Mouse (Mus musculus) intestine, embryonic 14.5 days (tissue): ENCODE results near the gene Hoxd10. TPM values are rescaled to one million over a fixed set of nuclear protein-coding genes. Genes with fewer than 3 reads are reported as not detected.

Experiments used
- ATAC-seq: fragments of 200-750 bp; cut with Nextera tagmentation; replicated peaks from 2 replicates; pipeline ENCODE4 v1.8.0; 2017; ENCODE audit warnings: low read depth, moderate number of reproducible peaks, moderate TSS enrichment, moderate library complexity; ENCODE audit not compliant: low FRiP score, low TSS enrichment
- DNase-seq: peaks from one replicate; pipeline ENCODE4 v3.0.0-alpha.2; 2018; ENCODE audit warnings: low spot score
- H3K27ac ChIP-seq: fragments of 300-500 bp; sonication (generic); 2 replicates; pipeline ENCODE4 v1.5.1; 2014; ENCODE audit warnings: low read depth, mild to moderate bottlenecking, control low read depth
- H3K27me3 ChIP-seq: fragments of 300-500 bp; sonication (generic); replicated peaks from 2 replicates; pipeline ENCODE4 v1.6.1; 2014; ENCODE audit warnings: low read length, control low read depth; ENCODE audit not compliant: control insufficient read depth, insufficient read depth
- H3K36me3 ChIP-seq: fragments of 300-500 bp; sonication (generic); 2 replicates; pipeline ENCODE4 v1.6.1; 2014; ENCODE audit warnings: low read length, control low read depth; ENCODE audit not compliant: control insufficient read depth, insufficient read depth
- H3K4me1 ChIP-seq: fragments of 300-500 bp; sonication (generic); replicated peaks from 2 replicates; pipeline ENCODE4 v1.6.1; 2014; ENCODE audit warnings: low read length, control low read depth, mixed read lengths; ENCODE audit not compliant: control insufficient read depth, insufficient read depth
- H3K4me2 ChIP-seq: fragments of 300-500 bp; sonication (generic); 2 replicates; pipeline ENCODE4 v1.6.1; 2014; ENCODE audit warnings: low read length
- H3K4me3 ChIP-seq: fragments of 300-500 bp; sonication (generic); 2 replicates; pipeline ENCODE4 v1.5.1; 2014; ENCODE audit warnings: low read depth, low read length, control low read depth, mixed read lengths
- H3K9ac ChIP-seq: fragments of 300-500 bp; sonication (generic); 2 replicates; pipeline ENCODE4 v1.6.1; 2014; ENCODE audit warnings: mild to moderate bottlenecking, low read length
- H3K9me3 ChIP-seq: fragments of 300-500 bp; sonication (generic); 2 replicates; pipeline ENCODE4 v1.6.1; 2016; ENCODE audit warnings: low read length, control low read depth; ENCODE audit not compliant: control insufficient read depth
- WGBS: fragments of 180-500 bp; shearing (Covaris S2); extraction: QIAGEN DNeasy Blood & Tissue Kit; methylation state at CpG from one replicate; pipeline ENCODE4 v1.1.7; 2014; 5-methylcytosine and 5-hydroxymethylcytosine counted together
- polyA plus RNA-seq: library from polyadenylated mRNA; unstranded; fragments of >200 nt; fragmentation: Nextera tagmentation; extraction: Ambion mirVana; gene quantifications from 2 replicates; pipeline ENCODE4 v1.2.1, GENCODE M21; 2014

Gene Hoxd10
- polyA plus RNA-seq, 1 experiment from 2014 or later = 7.8 TPM

DNA sequence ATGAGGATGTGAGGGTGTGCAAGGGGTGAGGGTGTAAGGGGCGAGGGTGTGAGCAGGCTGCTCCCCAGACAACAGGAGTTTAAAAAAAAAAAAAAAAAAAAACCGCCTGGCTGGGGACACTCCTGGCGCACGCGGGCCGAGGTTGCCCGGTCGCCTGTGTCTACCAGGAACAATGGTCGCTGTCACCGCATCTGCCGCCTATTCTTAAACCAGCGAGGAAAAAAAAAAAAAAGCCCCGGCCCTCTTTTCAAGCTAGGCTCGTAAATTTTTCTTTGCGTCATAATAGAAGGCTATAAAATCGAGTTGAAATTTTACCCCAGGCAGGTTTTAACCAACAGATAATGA is 41.6 kb downstream of the Hoxd10 start:
- ATAC-seq = no peak
- peak; percentile 74 for DNase-seq
- Histone ChIP-seq H3K9me3 (no peaks in the 10 kb centered on the region), H3K4me2 (peak overlapping the region; percentile 49), H3K4me1 (peaks cover 3% of the 10 kb centered on the region; the same call in 1 of the 2 replicates), H3K36me3 (no peaks in the 10 kb centered on the region), H3K27me3 (peaks cover 97% of the 10 kb centered on the region), H3K27ac (peak overlapping the region; percentile 70; the same call in 1 of the 2 replicates), H3K4me3 (peak overlapping the region; percentile 30), H3K9ac (peak overlapping the region; percentile 32; the same call in 1 of the 2 replicates)
- WGBS = 4% methylated on average over 16 of the region's 16 CpGs

DNA sequence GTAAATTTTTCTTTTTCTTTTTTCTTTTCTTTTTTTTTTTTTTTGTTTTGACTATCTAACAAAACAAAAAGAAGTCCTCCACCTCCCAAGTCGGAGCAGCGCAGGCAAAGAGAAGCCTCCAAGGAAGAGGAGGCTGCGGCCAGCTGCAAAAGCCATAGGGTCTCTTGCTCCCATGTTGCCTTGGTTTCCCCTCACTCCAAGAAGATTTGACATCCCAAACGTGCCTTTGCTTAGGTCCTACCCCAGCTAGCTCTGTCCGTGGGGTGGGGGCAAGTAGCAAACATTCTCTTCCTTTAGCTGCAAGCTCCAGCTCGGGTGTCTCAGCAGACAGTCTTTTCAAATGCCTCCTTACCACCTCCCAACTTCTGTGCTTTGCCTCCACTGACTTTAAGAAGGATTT is 42.0 kb downstream of the Hoxd10 start:
- H3K9me3 ChIP-seq = no peaks in the 10 kb centered on the region
- H3K9ac ChIP-seq = peak overlapping the region; percentile 32
- H3K4me1 ChIP-seq = peaks cover 3% of the 10 kb centered on the region; the same call in 1 of the 2 replicates
- WGBS = 21% methylated on average over 6 of the region's 6 CpGs
- H3K4me2 ChIP-seq = peak overlapping the region; percentile 49
- no peaks in the 10 kb centered on the region for H3K36me3 ChIP-seq
- ATAC-seq = no peak
- H3K4me3 ChIP-seq = peak overlapping the region; percentile 30
- H3K27ac ChIP-seq = peak overlapping the region; percentile 70
- peaks cover 97% of the 10 kb centered on the region for H3K27me3 ChIP-seq
- DNase-seq = peak; percentile 77

DNA sequence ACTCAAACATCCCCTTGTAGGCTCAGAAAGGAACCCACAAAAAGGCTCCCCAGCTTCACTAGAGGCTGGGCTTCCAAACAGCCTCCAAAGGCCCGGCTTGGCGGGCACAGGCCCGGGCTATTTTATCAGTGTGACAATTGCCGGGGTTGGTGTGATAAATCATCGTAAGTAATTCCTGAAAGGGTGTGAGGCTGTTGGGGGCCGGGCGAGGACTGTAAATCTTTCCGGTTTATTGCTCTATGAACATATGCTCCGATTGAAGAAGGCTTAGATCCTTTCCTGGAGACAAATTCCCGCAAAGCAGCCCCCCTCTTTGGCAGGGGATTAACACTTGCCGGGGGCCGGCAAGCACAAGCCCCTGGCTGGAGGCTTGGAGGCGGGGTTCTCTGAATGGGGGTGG is 42.7 kb downstream of the Hoxd10 start:
- Histone ChIP-seq H3K9ac (peak overlapping the region; percentile 43), H3K9me3 (no peaks in the 10 kb centered on the region), H3K4me2 (peak overlapping the region; percentile 49), H3K27me3 (peaks cover 97% of the 10 kb centered on the region), H3K4me1 (peaks cover 3% of the 10 kb centered on the region; the same call in 1 of the 2 replicates), H3K27ac (peak overlapping the region; percentile 70), H3K36me3 (no peaks in the 10 kb centered on the region), H3K4me3 (peak overlapping the region; percentile 23; the same call in 1 of the 2 replicates)
- WGBS = 7% methylated on average over 13 of the region's 13 CpGs
- DNase-seq (peak; percentile 74), ATAC-seq (no peak; the same call in 1 of the 2 replicates)

DNA sequence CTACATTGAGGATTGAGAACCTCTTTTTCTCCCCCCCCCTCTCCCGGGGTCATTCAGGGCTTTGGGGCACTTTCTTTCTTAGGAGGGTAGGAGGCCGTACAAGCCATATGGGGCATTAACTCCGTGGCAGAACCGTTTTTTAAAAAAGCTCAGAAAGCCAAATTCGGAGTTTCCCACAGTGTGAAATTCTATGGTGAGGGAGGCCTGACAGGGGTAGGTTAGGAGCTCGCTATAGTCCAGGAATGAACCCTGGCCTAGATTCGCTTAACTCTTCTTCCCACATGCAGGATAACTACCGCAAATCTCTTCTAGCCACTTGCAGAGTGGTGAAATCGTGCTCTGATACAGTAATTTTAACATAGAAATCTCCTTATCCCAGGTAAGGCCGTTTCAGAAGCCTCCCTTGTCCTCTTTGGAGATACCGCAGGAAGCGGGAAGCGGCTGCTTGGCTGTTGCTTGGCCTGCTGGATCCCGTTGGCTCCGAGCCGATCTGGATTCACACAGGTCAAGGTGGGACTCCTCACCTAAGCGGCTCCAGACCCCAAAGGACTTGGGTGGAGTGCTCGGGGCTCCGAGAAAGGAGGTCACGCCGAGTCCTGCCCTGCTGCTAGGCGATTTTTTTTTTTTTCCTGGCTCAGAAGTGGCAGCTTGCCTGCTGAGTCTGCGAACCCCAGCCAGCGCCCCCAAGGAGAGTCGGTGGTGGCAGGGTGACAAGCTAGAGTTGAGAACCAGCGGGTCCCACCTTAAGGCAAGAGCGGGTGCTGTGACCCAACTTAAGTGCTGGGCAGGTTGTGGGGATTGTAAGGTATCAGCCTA is 43.5 kb downstream of the Hoxd10 start:
- WGBS = 25% methylated on average over 27 of the region's 27 CpGs
- no peaks in the 10 kb centered on the region for H3K36me3 ChIP-seq
- DNase-seq (peak; percentile 65), ATAC-seq (no peak)
- peak overlapping the region; percentile 70; the same call in 1 of the 2 replicates for H3K27ac ChIP-seq
- H3K4me1 ChIP-seq = peaks cover 3% of the 10 kb centered on the region; the same call in 1 of the 2 replicates
- peak overlapping the region; percentile 49 for H3K4me2 ChIP-seq
- no peaks in the 10 kb centered on the region for H3K9me3 ChIP-seq
- H3K9ac ChIP-seq = peak overlapping the region; percentile 43
- H3K27me3 ChIP-seq = peaks cover 97% of the 10 kb centered on the region
- H3K4me3 ChIP-seq = peak overlapping the region; percentile 23

DNA sequence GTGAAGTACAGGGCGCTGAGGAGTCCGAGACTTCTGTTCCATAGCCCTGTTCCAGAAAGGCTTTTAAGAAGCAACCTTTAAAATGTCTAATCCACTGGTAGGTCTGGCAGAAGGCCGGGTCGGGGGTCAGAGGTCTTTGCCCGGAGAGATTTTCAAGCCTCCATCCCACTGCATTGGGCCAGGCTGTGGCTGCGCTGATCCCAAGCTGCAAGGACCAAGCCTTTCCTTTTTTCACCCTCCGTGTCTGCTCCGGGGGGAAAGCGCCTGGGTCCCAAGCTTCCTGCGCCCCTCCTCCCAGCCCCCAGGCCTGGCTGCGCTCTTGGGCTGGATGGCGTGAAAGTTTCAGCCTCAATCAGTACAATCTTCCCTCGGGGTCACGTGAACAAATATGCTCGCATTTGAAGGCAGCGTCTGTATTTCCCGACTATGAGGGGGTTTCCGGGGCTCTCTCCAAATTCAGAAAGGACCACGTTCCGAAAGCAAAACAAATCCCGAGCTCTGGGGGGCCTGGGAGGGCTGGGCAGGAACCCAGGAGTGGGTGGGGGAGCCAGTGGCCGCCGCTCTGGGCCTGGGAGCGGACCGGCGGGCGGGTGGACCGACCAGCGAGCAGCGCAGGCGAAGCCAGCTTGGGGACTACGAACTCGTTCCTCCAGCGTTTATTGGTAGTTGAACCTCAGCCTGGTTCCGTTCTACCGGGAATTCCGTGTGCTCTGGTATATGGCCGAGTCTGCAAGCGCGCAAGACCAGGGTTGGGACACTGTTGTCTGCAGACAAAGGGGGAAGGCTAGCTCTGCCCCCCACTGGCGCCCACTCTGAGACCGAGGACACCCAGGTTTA is 44.3 kb downstream of the Hoxd10 start:
- Histone ChIP-seq H3K27me3 (peaks cover 97% of the 10 kb centered on the region), H3K4me2 (peak overlapping the region; percentile 49), H3K4me3 (peak overlapping the region; percentile 23), H3K36me3 (no peaks in the 10 kb centered on the region), H3K9ac (peak overlapping the region; percentile 43), H3K9me3 (no peaks in the 10 kb centered on the region), H3K27ac (peak overlapping the region; percentile 70; the same call in 1 of the 2 replicates), H3K4me1 (peaks cover 3% of the 10 kb centered on the region; the same call in 1 of the 2 replicates)
- WGBS = 12% methylated on average over 42 of the region's 42 CpGs
- DNase-seq (peak; percentile 74), ATAC-seq (no peak)

DNA sequence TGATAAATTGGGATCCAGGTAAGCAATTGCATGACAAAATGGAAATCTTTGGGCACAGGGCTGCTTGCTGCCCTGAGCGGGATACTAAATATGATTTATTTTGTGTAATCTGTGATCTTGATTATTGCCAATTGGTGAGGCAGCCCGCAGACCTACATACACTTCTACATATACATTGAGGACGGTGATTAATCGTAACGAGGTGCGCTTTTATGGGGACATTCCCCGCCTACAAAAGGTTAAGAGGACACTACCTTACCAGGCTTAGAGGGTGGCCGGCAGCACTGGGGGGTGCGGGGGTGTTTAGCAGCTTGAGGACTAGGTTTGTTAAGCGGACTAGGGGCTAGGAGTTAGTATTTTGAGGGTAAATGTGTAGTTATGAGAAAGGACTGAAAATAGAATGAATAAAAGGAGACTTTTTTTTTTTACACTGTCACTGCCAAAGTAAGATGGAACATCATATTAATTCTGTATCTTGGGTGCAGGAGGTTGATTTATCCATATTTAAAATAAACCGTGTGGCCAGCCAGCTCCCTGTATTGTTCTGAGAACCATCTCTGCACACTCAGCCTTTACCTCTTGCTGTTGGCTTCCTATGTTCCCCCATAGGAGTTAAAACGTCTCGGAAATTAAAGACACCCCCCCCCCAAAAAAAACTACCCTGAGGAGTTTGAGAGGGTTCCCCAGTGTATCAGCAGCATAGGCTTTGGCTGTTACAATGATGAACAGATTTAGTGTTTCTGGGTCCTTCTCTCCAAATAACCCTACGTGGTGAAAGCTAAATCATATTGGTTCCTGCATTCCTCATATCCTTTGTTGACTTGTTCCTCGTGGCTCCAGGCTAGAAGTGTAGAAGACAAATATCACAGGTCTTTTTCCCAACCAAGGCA is 45.2 kb downstream of the Hoxd10 start:
- H3K27me3 ChIP-seq = peaks cover 97% of the 10 kb centered on the region
- DNase-seq = peak; percentile 62
- peak overlapping the region; percentile 70; the same call in 1 of the 2 replicates for H3K27ac ChIP-seq
- peaks cover 3% of the 10 kb centered on the region; the same call in 1 of the 2 replicates for H3K4me1 ChIP-seq
- H3K36me3 ChIP-seq = no peaks in the 10 kb centered on the region
- 22% methylated on average over 15 of the region's 15 CpGs for WGBS
- no peak for ATAC-seq
- H3K4me2 ChIP-seq = peak overlapping the region; percentile 49; the same call in 1 of the 2 replicates
- peak overlapping the region; percentile 23 for H3K4me3 ChIP-seq
- H3K9ac ChIP-seq = peak overlapping the region; percentile 43
- no peaks in the 10 kb centered on the region for H3K9me3 ChIP-seq

DNA sequence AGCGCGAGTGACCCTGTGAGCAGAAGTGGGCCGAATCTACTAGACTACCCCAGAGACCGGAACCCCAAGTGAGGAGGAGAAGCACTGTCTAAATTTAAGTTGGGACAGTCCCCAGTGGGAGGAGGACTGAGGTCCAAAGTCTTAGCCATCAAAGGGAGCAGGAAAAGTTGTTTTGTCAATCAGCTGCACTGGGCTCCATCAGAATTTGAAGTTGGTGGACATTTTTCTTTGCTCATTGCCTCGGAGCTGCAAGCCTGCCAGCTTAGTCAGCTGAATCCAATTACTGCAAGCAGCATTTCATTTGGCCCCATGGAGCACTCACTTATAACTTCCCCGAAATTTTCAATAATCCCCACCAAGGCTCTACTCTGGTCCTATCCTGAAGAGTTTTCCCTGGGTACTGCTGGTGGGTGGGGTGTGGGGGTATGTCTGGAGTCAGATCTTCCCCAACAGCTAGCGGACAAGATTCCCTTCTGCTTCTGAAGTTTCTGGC is 45.9 kb downstream of the Hoxd10 start:
- Histone ChIP-seq H3K4me3 (peak overlapping the region; percentile 23; the same call in 1 of the 2 replicates), H3K27ac (peak overlapping the region; percentile 60; the same call in 1 of the 2 replicates), H3K4me1 (peaks cover 3% of the 10 kb centered on the region; the same call in 1 of the 2 replicates), H3K36me3 (no peaks in the 10 kb centered on the region), H3K9ac (peak overlapping the region; percentile 43), H3K27me3 (peaks cover 97% of the 10 kb centered on the region), H3K4me2 (peak overlapping the region; percentile 13), H3K9me3 (no peaks in the 10 kb centered on the region)
- peak; percentile 67 for DNase-seq
- no peak for ATAC-seq
- WGBS = 29% methylated on average over 7 of the region's 7 CpGs
